Mouse (Mus musculus) thymus, adult 2 months (tissue): Measurements from ENCODE around the gene Gkn3.

Experiments
- CTCF ChIP-seq: fragments of 200-500 bp; IDR thresholded peaks from 2 replicates; pipeline ENCODE4 v1.5.1; 2012; ENCODE audit warnings: mild to moderate bottlenecking, control low read depth, low read length, moderate library complexity, borderline replicate concordance; ENCODE audit not compliant: control insufficient read depth, poor library complexity, insufficient read depth; ENCODE audit errors: extremely low read depth
- POLR2A ChIP-seq: fragments of 200-500 bp; IDR thresholded peaks from 2 replicates; pipeline ENCODE4 v1.6.1; 2012; ENCODE audit warnings: mild to moderate bottlenecking, low read length, control low read depth, moderate library complexity; ENCODE audit not compliant: control insufficient read depth, poor library complexity, insufficient read depth; ENCODE audit errors: extremely low read depth

DNA sequence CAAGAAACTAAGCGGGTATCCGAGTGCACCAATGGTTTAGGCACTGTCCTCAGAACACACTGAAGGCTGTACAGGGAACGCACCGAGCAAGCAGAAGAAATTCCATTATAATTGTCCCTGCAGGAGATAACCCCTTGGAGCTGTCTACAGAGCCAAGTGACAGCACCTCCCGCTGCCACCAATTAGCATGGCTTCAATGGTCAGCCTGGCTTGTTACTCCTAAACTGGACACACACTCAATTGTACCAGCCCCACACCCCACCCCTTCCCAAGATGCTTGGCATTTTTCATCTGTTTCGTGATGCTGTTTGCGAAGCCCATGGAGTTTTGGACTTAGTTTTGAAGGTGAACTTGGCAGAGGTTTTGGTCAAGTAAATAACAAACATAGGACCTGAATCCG is 38.9 kb upstream of the Gkn3 start:
- TF ChIP-seq CTCF, result no peak
- TF ChIP-seq POLR2A, result no peak
